Mouse (Mus musculus) cortical plate, adult 2 months (tissue): ENCODE results near the gene Rtf2.

Source experiments
- CTCF ChIP-seq: fragments of 200-500 bp; IDR thresholded peaks from 2 replicates; pipeline ENCODE4 v1.5.1; 2011; ENCODE audit warnings: mild to moderate bottlenecking, control low read depth, low read length; ENCODE audit not compliant: insufficient read depth; ENCODE audit errors: extremely low read depth
- POLR2A ChIP-seq: fragments of 200-500 bp; IDR thresholded peaks from 2 replicates; pipeline ENCODE4 v1.6.1; 2011; ENCODE audit warnings: mild to moderate bottlenecking, low read length, control low read depth; ENCODE audit not compliant: insufficient read depth; ENCODE audit errors: extremely low read depth

GRCm38 (mm10) chr2:172395961-172396360 lies 44.4 kb upstream of the Rtf2 start:
- TF ChIP-seq CTCF (no peak), POLR2A (no peak)
